Mouse (Mus musculus) lung, embryonic 15.5 days (tissue): Measurements from ENCODE around the gene Sort1. TPM values are rescaled to one million over a fixed set of nuclear protein-coding genes. Genes with fewer than 3 reads are reported as not detected.

ENCODE experiments used
- ATAC-seq: fragments of 200-750 bp; cut with Nextera tagmentation; 2 replicates; pipeline ENCODE4 v1.8.0; 2017; ENCODE audit warnings: moderate number of reproducible peaks, borderline replicate concordance; ENCODE audit not compliant: low FRiP score, low TSS enrichment; ENCODE audit errors: extremely low read depth
- H3K27ac ChIP-seq: fragments of 300-500 bp; sonication (generic); 2 replicates; pipeline ENCODE4 v1.5.1; 2015; ENCODE audit warnings: moderate library complexity, mild to moderate bottlenecking, inconsistent platforms
- H3K27me3 ChIP-seq: fragments of 300-500 bp; sonication (generic); 2 replicates; pipeline ENCODE4 v1.6.1; 2015; ENCODE audit warnings: inconsistent platforms
- H3K36me3 ChIP-seq: fragments of 300-500 bp; sonication (generic); 2 replicates; pipeline ENCODE4 v1.6.1; 2015; ENCODE audit warnings: inconsistent platforms
- H3K4me1 ChIP-seq: fragments of 300-500 bp; sonication (generic); 2 replicates; pipeline ENCODE4 v1.6.1; 2015; ENCODE audit warnings: inconsistent platforms
- H3K4me2 ChIP-seq: fragments of 300-500 bp; sonication (generic); 2 replicates; pipeline ENCODE4 v1.6.1; 2015; ENCODE audit warnings: inconsistent platforms, mild to moderate bottlenecking, moderate library complexity
- H3K4me3 ChIP-seq: fragments of 300-500 bp; sonication (generic); 2 replicates; pipeline ENCODE4 v1.5.1; 2015; ENCODE audit warnings: mild to moderate bottlenecking, inconsistent platforms
- H3K9ac ChIP-seq: fragments of 300-500 bp; sonication (generic); 2 replicates; pipeline ENCODE4 v1.6.1; 2015; ENCODE audit warnings: inconsistent platforms
- H3K9me3 ChIP-seq: fragments of 300-500 bp; sonication (generic); 2 replicates; pipeline ENCODE4 v1.6.1; 2016; ENCODE audit warnings: inconsistent platforms
- WGBS: fragments of 180-500 bp; shearing (Covaris S2); methylation state at CpG from one replicate; pipeline ENCODE4 v1.1.7; 2015; 5-methylcytosine and 5-hydroxymethylcytosine counted together
- polyA plus RNA-seq: library from polyadenylated mRNA; unstranded; fragments of >200 nt; fragmentation: Nextera tagmentation; extraction: Ambion mirVana; gene quantifications from 2 replicates; pipeline ENCODE4 v1.2.1, GENCODE M21; 2015

The Sort1 gene
- polyA plus RNA-seq, 1 experiment from 2014 or later, result 28.0 TPM

- Histone ChIP-seq H3K4me1 (peaks cover 64% of the 10 kb centered on the region), H3K9me3 (no peaks in the 10 kb centered on the region), H3K36me3 (peaks cover 1% of the 10 kb centered on the region; the same call in 1 of the 2 replicates), H3K4me3 (peak overlapping the region; percentile 89), H3K27me3 (no peaks in the 10 kb centered on the region), H3K9ac (0 out of 2 replicates have a peak overlapping the region, but pooled peaks have one; percentile 79), H3K4me2 (peak overlapping the region; percentile 89), H3K27ac (no peak overlapping the region)
- 50% methylated on average over 4 of the region's 4 CpGs for WGBS
- ATAC-seq, result no peak
Measured at GRCm38 (mm10) chr3:108285078-108285711, 1.3 kb downstream of the Sort1 start.

GRCm38 (mm10) chr3:108286671-108287439 is 3.0 kb downstream of the Sort1 start:
- no peak overlapping the region for H3K9ac ChIP-seq
- WGBS, result 45% methylated on average over 14 of the region's 14 CpGs
- no peak for ATAC-seq
- peaks cover 80% of the 10 kb centered on the region for H3K4me1 ChIP-seq
- H3K4me3 ChIP-seq, result no peak overlapping the region
- no peaks in the 10 kb centered on the region for H3K9me3 ChIP-seq
- no peaks in the 10 kb centered on the region for H3K36me3 ChIP-seq
- peak overlapping the region; percentile 62 for H3K27ac ChIP-seq
- H3K4me2 ChIP-seq, result peak overlapping the region; percentile 89
- H3K27me3 ChIP-seq, result no peaks in the 10 kb centered on the region

GRCm38 (mm10) chr3:108287811-108288805 is 4.2 kb downstream of the Sort1 start:
- Histone ChIP-seq H3K36me3 (no peaks in the 10 kb centered on the region), H3K9ac (peak overlapping the region; percentile 8; the same call in 1 of the 2 replicates), H3K27me3 (no peaks in the 10 kb centered on the region), H3K27ac (peak overlapping the region; percentile 62), H3K4me1 (peaks cover 75% of the 10 kb centered on the region), H3K9me3 (no peaks in the 10 kb centered on the region), H3K4me2 (peak overlapping the region; percentile 31), H3K4me3 (no peak overlapping the region)
- WGBS, result 25% methylated on average over 17 of the region's 17 CpGs
- ATAC-seq, result peak; percentile 10; the same call in 1 of the 2 replicates

GRCm38 (mm10) chr3:108289311-108290130 is 5.6 kb downstream of the Sort1 start:
- Histone ChIP-seq H3K4me3 (no peak overlapping the region), H3K9ac (no peak overlapping the region), H3K4me1 (peaks cover 81% of the 10 kb centered on the region), H3K9me3 (no peaks in the 10 kb centered on the region), H3K27ac (peak overlapping the region; percentile 62), H3K36me3 (no peaks in the 10 kb centered on the region), H3K27me3 (no peaks in the 10 kb centered on the region), H3K4me2 (peak overlapping the region; percentile 6; the same call in 1 of the 2 replicates)
- ATAC-seq, result peak; percentile 32; the same call in 1 of the 2 replicates
- 56% methylated on average over 13 of the region's 13 CpGs for WGBS

- WGBS, result 58% methylated on average over 17 of the region's 17 CpGs
- Histone ChIP-seq H3K36me3 (no peaks in the 10 kb centered on the region), H3K4me1 (peaks cover 84% of the 10 kb centered on the region), H3K9me3 (no peaks in the 10 kb centered on the region), H3K27me3 (no peaks in the 10 kb centered on the region), H3K4me3 (no peak overlapping the region), H3K4me2 (peak overlapping the region; percentile 11; the same call in 1 of the 2 replicates), H3K27ac (peak overlapping the region; percentile 35; the same call in 1 of the 2 replicates), H3K9ac (no peak overlapping the region)
- ATAC-seq, result no peak
Measured at GRCm38 (mm10) chr3:108291036-108291799, 7.3 kb downstream of the Sort1 start.

- H3K4me3 ChIP-seq, result no peak overlapping the region
- H3K4me1 ChIP-seq, result peaks cover 77% of the 10 kb centered on the region
- WGBS, result 15% methylated on average over 2 of the region's 2 CpGs
- no peaks in the 10 kb centered on the region for H3K27me3 ChIP-seq
- H3K9me3 ChIP-seq, result no peaks in the 10 kb centered on the region
- peak overlapping the region; percentile 21 for H3K27ac ChIP-seq
- ATAC-seq, result peak; percentile 30; the same call in 1 of the 2 replicates
- H3K4me2 ChIP-seq, result no peak overlapping the region
- no peak overlapping the region for H3K9ac ChIP-seq
- no peaks in the 10 kb centered on the region for H3K36me3 ChIP-seq
Measured at GRCm38 (mm10) chr3:108294398-108294797, 10.5 kb downstream of the Sort1 start.

GRCm38 (mm10) chr3:108295379-108296219 is 11.7 kb downstream of the Sort1 start:
- no peak overlapping the region for H3K9ac ChIP-seq
- no peaks in the 10 kb centered on the region for H3K9me3 ChIP-seq
- peak overlapping the region; percentile 35 for H3K4me2 ChIP-seq
- no peak for ATAC-seq
- 26% methylated on average over 14 of the region's 14 CpGs for WGBS
- H3K4me1 ChIP-seq, result peaks cover 66% of the 10 kb centered on the region
- H3K4me3 ChIP-seq, result no peak overlapping the region
- peak overlapping the region; percentile 82 for H3K27ac ChIP-seq
- H3K36me3 ChIP-seq, result no peaks in the 10 kb centered on the region
- H3K27me3 ChIP-seq, result no peaks in the 10 kb centered on the region

GRCm38 (mm10) chr3:108296220-108297049 is 12.6 kb downstream of the Sort1 start:
- Histone ChIP-seq H3K27me3 (no peaks in the 10 kb centered on the region), H3K9ac (no peak overlapping the region), H3K4me2 (peak overlapping the region; percentile 35), H3K4me3 (no peak overlapping the region), H3K27ac (peak overlapping the region; percentile 82), H3K9me3 (no peaks in the 10 kb centered on the region), H3K4me1 (peaks cover 57% of the 10 kb centered on the region), H3K36me3 (no peaks in the 10 kb centered on the region)
- peak; percentile 65 for ATAC-seq
- WGBS, result 12% methylated on average over 14 of the region's 14 CpGs

- no peak overlapping the region for H3K9ac ChIP-seq
- peaks cover 52% of the 10 kb centered on the region for H3K4me1 ChIP-seq
- ATAC-seq, result no peak; the same call in 1 of the 2 replicates
- H3K4me3 ChIP-seq, result no peak overlapping the region
- WGBS, result 60% methylated on average over 7 of the region's 7 CpGs
- H3K36me3 ChIP-seq, result no peaks in the 10 kb centered on the region
- H3K9me3 ChIP-seq, result no peaks in the 10 kb centered on the region
- H3K4me2 ChIP-seq, result no peak overlapping the region
- H3K27ac ChIP-seq, result peak overlapping the region; percentile 82
- no peaks in the 10 kb centered on the region for H3K27me3 ChIP-seq
Measured at GRCm38 (mm10) chr3:108297050-108297419, 13.2 kb downstream of the Sort1 start.
